Mouse (Mus musculus) monocyte, adult 2 months (primary cell): ENCODE data around the gene Senp3.
"Not testable (repeated sequence)": the region's sequence is repeated elsewhere in the genome, so short reads cannot be mapped to it uniquely, and the experiment has no call there.

Experiments
- DNase-seq, 2 experiments: peaks; one replicate each; pipeline ENCODE4 v3.0.0; 2022; ENCODE audit warnings: low spot score in 2 of 2, low read depth in 1 of 2

Senp3 gene

GRCm38 (mm10) chr11:69681314-69682208, at the start of gene Senp3:
Gene Senp3, minus strand, starts transcription at chr11:69682084.
- DNase-seq: peak; percentile 90 to 95

DNA sequence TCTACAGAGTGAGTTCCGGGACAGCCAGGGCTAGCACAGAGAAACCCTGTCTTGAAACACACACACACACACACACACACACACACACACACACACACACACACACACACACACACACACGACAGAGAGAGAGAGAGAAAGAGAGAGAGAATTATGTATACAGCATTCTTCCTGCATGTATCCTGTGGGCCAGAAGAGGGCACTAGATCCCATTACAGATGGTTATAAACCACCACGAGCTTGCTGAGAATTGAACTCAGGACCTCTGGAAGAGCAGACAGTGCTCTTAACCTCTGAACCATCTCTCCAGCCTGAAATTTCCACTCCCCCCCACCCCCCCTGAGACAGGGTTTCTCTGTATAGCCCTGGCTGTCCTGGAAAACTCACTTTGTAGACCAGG, 49.5 kb upstream of the Senp3 start:
- DNase-seq: not testable (repeated sequence)

GRCm38 (mm10) chr11:69729063-69729462, 47.2 kb upstream of the Senp3 start:
- peak; percentile 28 to 66 for DNase-seq

DNA sequence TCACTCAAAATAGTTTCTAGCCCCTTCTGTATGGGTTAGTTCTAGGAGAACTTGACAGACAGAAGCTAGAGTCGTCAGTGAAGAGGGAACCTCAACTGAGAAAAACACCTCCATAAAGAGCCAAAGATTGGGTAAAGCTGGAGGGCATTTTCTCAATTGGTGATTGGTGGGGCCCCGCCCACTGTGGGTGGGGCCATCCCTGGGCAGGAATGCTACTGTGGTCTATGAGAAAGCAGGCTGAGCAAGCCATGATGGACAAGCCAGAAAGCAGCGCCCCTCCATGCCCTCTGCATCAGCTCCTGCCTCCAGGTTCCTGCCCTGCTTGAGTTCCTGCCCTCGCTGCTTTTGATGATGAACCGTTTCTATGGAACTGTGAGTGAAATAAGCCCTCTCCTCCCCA, 44.1 kb upstream of the Senp3 start:
- no peak for DNase-seq

- DNase-seq: no peak
Observed at GRCm38 (mm10) chr11:69723074-69723473, 41.2 kb upstream of the Senp3 start.

GRCm38 (mm10) chr11:69720852-69721251, 39.0 kb upstream of the Senp3 start:
- no peak for DNase-seq

GRCm38 (mm10) chr11:69719423-69719822, 37.5 kb upstream of the Senp3 start:
- no peak for DNase-seq

DNA sequence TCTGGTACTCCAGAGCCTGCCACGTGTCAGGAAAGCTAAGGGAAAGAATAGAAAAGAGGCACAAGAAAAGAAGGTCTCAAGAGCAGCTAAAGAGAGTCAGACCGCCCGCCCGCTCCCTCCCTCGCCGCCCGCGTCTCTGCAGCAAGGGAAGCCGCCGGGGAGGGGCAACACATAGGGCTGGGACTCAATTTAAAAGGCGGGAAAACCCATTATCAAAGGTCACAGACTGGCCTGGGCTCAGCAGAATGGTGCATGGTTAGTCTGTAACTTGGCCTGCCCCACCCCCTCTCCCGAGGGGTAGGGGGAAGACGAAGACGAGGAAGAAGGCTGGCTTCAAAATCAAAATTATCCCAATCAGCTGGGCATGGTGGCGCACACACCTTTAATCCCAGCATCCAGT, 36.8 kb upstream of the Senp3 start:
- DNase-seq: no peak

GRCm38 (mm10) chr11:69716953-69717352, 35.1 kb upstream of the Senp3 start:
- DNase-seq: no peak

GRCm38 (mm10) chr11:69715929-69716328, 34.0 kb upstream of the Senp3 start:
- DNase-seq: no peak

- peak in 1 of 2 experiments; percentile 49 for DNase-seq
Observed at GRCm38 (mm10) chr11:69715482-69715881, 33.6 kb upstream of the Senp3 start.

GRCm38 (mm10) chr11:69714636-69715329, 32.9 kb upstream of the Senp3 start:
- no peak for DNase-seq

DNA sequence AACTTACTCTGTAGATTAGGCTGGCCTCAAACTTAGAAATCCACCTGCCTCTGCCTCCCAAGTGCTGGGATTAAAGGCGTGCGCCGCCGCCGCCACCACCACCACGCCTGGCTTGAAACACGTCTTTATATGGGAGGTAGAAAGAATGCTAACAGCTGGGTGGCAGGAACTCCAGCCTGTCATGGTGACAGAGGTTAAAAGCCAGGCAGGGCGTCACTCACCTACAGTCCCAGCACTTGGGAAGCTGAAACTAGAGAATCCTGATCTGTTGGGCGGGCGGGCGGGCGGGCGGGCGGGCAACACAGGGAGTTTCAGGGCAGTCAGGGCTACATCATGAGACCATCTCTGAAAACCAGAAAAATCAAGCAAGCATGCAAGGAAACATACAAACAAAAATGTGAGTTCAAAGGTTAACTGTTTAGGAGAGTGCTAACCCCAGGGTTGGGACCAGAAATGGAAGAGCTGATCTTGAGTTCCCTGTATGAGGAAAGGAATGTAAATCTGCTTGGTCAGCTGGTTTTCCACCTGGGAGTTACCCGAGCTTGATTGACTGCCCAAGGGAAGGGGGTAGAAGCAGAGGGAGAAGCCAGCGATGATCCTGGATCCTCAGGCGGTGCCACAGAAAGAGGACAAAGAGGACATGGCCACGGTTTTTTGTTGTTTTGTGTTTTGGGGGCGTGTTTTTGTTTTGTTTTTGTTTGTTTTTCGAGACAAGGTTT, 31.2 kb upstream of the Senp3 start:
- no peak for DNase-seq

GRCm38 (mm10) chr11:69711082-69711481, 29.2 kb upstream of the Senp3 start:
- no peak for DNase-seq

DNA sequence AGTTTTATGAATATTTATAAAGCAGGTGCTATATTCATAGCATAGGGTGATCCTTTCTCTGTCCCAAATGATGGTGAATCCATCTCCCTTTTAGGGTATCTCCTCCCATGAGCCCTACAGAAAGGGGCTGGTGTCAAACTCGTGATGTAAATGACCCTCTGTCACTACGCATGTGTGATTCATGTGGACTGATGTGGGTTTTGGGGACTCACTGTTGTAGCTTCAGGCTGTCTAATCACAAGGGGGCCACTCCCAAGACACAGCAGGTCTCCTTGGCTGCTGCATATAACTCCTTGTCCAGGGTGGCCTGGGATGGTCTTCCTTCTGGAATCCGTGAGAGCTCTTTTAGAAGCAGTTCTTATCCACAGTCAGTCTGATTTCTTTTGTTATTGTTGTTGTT, 28.6 kb upstream of the Senp3 start:
- no peak for DNase-seq

- no peak for DNase-seq
Observed at GRCm38 (mm10) chr11:69709554-69710446, 27.9 kb upstream of the Senp3 start.

DNA sequence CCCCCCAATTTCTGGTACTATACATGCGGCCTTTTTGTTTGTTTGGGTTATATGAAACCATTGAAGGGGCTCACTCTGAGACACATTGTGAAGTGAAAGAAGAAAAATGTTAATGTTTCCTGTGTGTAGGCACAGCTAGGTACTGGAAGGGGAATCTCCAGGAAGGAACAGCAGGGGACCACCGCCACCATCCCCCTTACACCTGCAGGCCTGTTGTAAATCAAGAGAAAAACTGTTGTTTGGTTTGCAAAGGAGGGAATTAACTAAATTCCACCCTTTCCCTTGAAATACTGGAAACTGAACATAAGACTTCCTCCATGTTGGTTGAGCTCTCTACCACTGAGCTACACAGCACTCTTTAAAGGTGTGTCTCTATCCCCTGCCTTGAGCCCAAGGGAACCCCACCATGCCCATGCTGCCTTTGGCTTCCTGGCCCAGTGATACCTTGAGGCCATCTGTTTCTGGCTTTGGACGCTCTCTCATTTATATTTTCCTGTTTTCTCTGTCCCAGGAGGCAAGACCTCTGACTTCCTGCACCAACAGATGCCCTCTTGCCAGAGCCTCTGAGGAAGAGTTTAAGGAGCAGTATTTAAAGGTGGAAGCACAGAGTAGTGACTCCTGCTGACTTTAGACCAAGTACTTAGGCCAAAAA, 26.9 kb upstream of the Senp3 start:
- DNase-seq: no peak

DNA sequence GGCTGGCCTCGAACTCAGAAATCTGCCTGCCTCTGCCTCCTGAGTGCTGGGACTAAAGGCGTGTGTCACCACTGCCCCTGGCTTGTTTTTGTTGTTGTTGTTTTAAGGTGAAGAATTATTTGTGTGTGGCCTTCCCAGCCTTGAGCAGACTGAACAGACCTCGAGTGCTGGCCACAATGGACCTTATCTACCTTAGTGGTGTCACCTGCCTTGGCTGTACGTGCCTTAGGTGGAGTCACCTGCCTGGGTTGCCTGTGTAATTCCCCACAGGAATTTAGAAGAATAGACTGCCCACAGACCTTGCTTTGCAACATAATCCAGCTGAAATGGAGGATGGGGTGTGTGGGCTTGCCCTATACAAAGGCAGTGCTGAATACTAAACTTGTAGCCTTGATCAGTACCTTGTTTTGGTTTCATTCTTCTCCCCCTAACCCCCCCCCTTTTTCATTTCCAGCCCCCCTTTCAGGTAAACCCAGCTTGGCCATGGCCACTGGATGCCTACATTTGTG, 26.0 kb upstream of the Senp3 start:
- DNase-seq: no peak

DNA sequence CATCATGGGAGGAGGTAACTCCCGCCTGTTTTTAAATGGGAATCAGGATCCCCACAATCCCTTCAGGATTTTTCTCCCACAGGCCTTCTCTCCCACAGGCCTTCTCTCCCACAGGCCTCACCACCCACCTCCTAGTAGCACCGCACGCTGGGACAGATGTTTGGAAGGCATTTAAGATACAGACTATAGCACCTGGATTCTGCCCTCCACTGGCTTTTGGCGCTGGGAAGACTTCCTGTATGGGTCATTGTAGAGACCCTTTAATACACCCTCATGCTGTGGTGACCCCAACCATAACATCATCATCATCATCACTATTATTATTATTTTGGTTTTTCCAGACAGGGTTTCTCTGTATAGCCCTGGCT, 25.6 kb upstream of the Senp3 start:
- no peak for DNase-seq
